In the genomic region with DNA sequence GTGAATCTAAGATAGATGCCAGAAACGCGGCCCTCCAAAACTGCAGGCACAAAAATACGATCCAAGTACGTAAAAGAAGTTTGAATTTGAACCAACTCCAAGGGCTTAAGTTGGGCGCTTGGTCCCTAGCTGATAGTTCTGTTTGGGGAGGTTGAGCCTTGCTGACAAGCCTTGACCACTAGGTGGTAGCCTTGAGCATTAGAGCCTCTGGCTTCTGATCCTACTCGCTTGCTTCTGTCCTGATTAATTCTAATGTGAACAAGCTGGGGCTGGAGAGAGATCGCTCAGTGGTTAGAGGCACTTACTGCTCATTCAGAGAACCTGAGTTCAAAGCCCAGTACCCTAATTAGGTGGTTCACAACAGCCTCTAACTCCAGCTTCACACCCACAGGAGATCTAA, we compare ENCODE assay signal across 9 mouse cellular contexts. TPM values are rescaled to one million over a fixed set of nuclear protein-coding genes. Genes with fewer than 3 reads are reported as not detected.
DNase-seq lines count a peak whose midpoint lies in the region; ATAC-seq and TF ChIP-seq lines count a peak whose summit lies in the region.
"Had no signal": no experiment of that assay in that cellular context is flagged by ENCODE, and none has a peak within 500 bp of the region (broad histone marks: within the 10 kb centered on the region; RNA-seq: fewer than 3 reads in every experiment).

No protein-coding gene starts in this region.

- peaks cover 10% of the 10 kb centered on the region for H3K4me1 ChIP-seq in E14TG2a.4 (replicated peaks; ENCODE audit: low read depth, low read length)
- H3K4me1 ChIP-seq in forebrain, postnatal 0 days (ENCODE audit: insufficient read depth): no peaks in the 10 kb centered on the region
- no peaks in the 10 kb centered on the region for H3K4me1 ChIP-seq in limb, embryonic 14.5 days (ENCODE audit: control insufficient read depth, insufficient read depth, low read length)
- H3K4me1 ChIP-seq in neural tube, embryonic 13.5 days (replicated peaks): no peaks in the 10 kb centered on the region

- H3K27ac ChIP-seq in forebrain, postnatal 0 days (ENCODE audit: low read depth, low read length): no peak overlapping the region
- no peak overlapping the region for H3K27ac ChIP-seq in limb, embryonic 14.5 days (replicated peaks; ENCODE audit: low read depth, low read length)
- H3K27ac ChIP-seq in neural tube, embryonic 13.5 days (replicated peaks): no peak overlapping the region

- no peak overlapping the region for H3K4me3 ChIP-seq in E14TG2a.4 (replicated peaks; ENCODE audit: low read length)
- H3K4me3 ChIP-seq in forebrain, postnatal 0 days (ENCODE audit: low read depth, low read length): no peak overlapping the region
- no peak overlapping the region for H3K4me3 ChIP-seq in limb, embryonic 14.5 days (replicated peaks; ENCODE audit: low read length)
- no peak overlapping the region for H3K4me3 ChIP-seq in neural tube, embryonic 13.5 days

- H3K36me3 ChIP-seq in E14TG2a.4 (ENCODE audit: insufficient read depth, low read length): no peaks in the 10 kb centered on the region
- no peaks in the 10 kb centered on the region for H3K36me3 ChIP-seq in forebrain, postnatal 0 days (ENCODE audit: insufficient read depth)
- no peaks in the 10 kb centered on the region for H3K36me3 ChIP-seq in limb, embryonic 14.5 days (ENCODE audit: control insufficient read depth, insufficient read depth, low read length)
- no peaks in the 10 kb centered on the region for H3K36me3 ChIP-seq in neural tube, embryonic 13.5 days

- peaks cover 7% of the 10 kb centered on the region for H3K27me3 ChIP-seq in E14TG2a.4 (ENCODE audit: insufficient read depth, low read length)
- H3K27me3 ChIP-seq in forebrain, postnatal 0 days (ENCODE audit: insufficient read depth, low read length): no peaks in the 10 kb centered on the region
- H3K27me3 ChIP-seq in limb, embryonic 14.5 days (ENCODE audit: control insufficient read depth, insufficient read depth, low read length): no peaks in the 10 kb centered on the region
- H3K27me3 ChIP-seq in neural tube, embryonic 13.5 days: no peaks in the 10 kb centered on the region

- no peak for TF ChIP-seq POLR2A in limb, embryonic 14.5 days (IDR thresholded peaks at IDR 0.05; ENCODE audit: borderline replicate concordance, extremely low read depth, insufficient read depth, insufficient read length)

- ATAC-seq in cerebellum, adult (ENCODE audit: insufficient number of reproducible peaks, low FRiP score, low TSS enrichment): peak; percentile 80
- peak; percentile 36; the same call in 1 of the 2 replicates for ATAC-seq in forebrain, postnatal 0 days
- no peak for ATAC-seq in limb, embryonic 14.5 days (ENCODE audit: low FRiP score, low read depth)
- peak; percentile 56; the same call in 1 of the 2 replicates for ATAC-seq in neural tube, embryonic 13.5 days (ENCODE audit: low read depth)

- peak; percentile 85 for TF ChIP-seq CTCF in E14TG2a.4 (conservative IDR thresholded peaks at IDR 0.05; ENCODE audit: low read length)
- peak; percentile 87 for TF ChIP-seq CTCF in forebrain, postnatal 0 days (IDR thresholded peaks at IDR 0.05; ENCODE audit: low read depth)

- H3K9me3 ChIP-seq in E14TG2a.4 (ENCODE audit: low read length): peaks cover 7% of the 10 kb centered on the region; the same call in 1 of the 2 replicates
- H3K9me3 ChIP-seq in forebrain, postnatal 0 days (ENCODE audit: low read length): no peaks in the 10 kb centered on the region
- no peaks in the 10 kb centered on the region for H3K9me3 ChIP-seq in limb, embryonic 14.5 days (ENCODE audit: control insufficient read depth, low read length)
- H3K9me3 ChIP-seq in neural tube, embryonic 13.5 days: no peaks in the 10 kb centered on the region

- no peak overlapping the region for H3K9ac ChIP-seq in forebrain, postnatal 0 days
- H3K9ac ChIP-seq in limb, embryonic 14.5 days (ENCODE audit: low read depth, low read length, severe bottlenecking): no peak overlapping the region
- H3K9ac ChIP-seq in neural tube, embryonic 13.5 days: no peak overlapping the region

- no peak overlapping the region for H3K4me2 ChIP-seq in forebrain, postnatal 0 days (ENCODE audit: low read depth)
- H3K4me2 ChIP-seq in limb, embryonic 14.5 days (replicated peaks; ENCODE audit: low read depth, low read length, severe bottlenecking): no peak overlapping the region
- no peak overlapping the region for H3K4me2 ChIP-seq in neural tube, embryonic 13.5 days

- WGBS in forebrain, postnatal 0 days: 15% methylated on average over 7 of the region's 7 CpGs
- WGBS in limb, embryonic 14.5 days: 13% methylated on average over 7 of the region's 7 CpGs
- 19% methylated on average over 7 of the region's 7 CpGs for whole genome bisulfite sequencing in neural tube, embryonic 13.5 days

- DNase-seq in 416B (ENCODE audit: low read depth): peak; percentile 50
- peak; percentile 80 for DNase-seq in forebrain, postnatal 0 days
- DNase-seq in kidney, adult 9 months: peak; percentile 67
- DNase-seq in limb, embryonic 14.5 days (ENCODE audit: low spot score): peak; percentile 88
- peak; percentile 75 for DNase-seq in thymus, postnatal 4 days

RNA-seq across cellular contexts. Expression of a gene that starts 23.9 kb away (rescaled TPM):
- 8.0 and 13.0 TPM in 2 replicates for total RNA-seq in forebrain, postnatal 0 days (2014; rRNA removed)
- 29.0 and 35.0 TPM in 2 replicates for polyA plus RNA-seq in forebrain, postnatal 0 days (2015; fragmentation: Nextera tagmentation; extraction: Ambion mirVana)
- polyA plus RNA-seq in limb, embryonic 14.5 days (2012; rRNA removed): 0.23 and 0.25 TPM in 2 replicates
- not detected in 2 replicates for polyA plus RNA-seq in limb, embryonic 14.5 days (2014; fragmentation: Nextera tagmentation; extraction: Ambion mirVana)
- polyA plus RNA-seq in neural tube, embryonic 13.5 days (2015; fragmentation: Nextera tagmentation; extraction: Ambion mirVana): 2.7 and 3.7 TPM in 2 replicates
- total RNA-seq: gastrocnemius, postnatal 36 days had no signal
